Mouse (Mus musculus) limb, embryonic 15.5 days (tissue): ENCODE data around the gene Taf5. TPM values are rescaled to one million over a fixed set of nuclear protein-coding genes. Genes with fewer than 3 reads are reported as not detected.

ENCODE experiments used
- ATAC-seq: fragments of 200-750 bp; cut with Nextera tagmentation; 2 replicates; pipeline ENCODE4 v1.8.0; 2017; ENCODE audit warnings: low read depth, moderate TSS enrichment; ENCODE audit not compliant: insufficient number of reproducible peaks, low FRiP score, low TSS enrichment
- H3K27ac ChIP-seq: fragments of 300-500 bp; sonication (generic); 2 replicates; pipeline ENCODE4 v1.5.1; 2015; ENCODE audit warnings: moderate library complexity, mild to moderate bottlenecking, inconsistent platforms
- H3K27me3 ChIP-seq: fragments of 300-500 bp; sonication (generic); 2 replicates; pipeline ENCODE4 v1.6.1; 2015; ENCODE audit warnings: inconsistent platforms
- H3K36me3 ChIP-seq: fragments of 300-500 bp; sonication (generic); 2 replicates; pipeline ENCODE4 v1.6.1; 2015; ENCODE audit warnings: inconsistent platforms
- H3K4me1 ChIP-seq: fragments of 300-500 bp; sonication (generic); 2 replicates; pipeline ENCODE4 v1.6.1; 2015; ENCODE audit warnings: inconsistent platforms
- H3K4me2 ChIP-seq: fragments of 300-500 bp; sonication (generic); 2 replicates; pipeline ENCODE4 v1.6.1; 2015; ENCODE audit warnings: mild to moderate bottlenecking, inconsistent platforms
- H3K4me3 ChIP-seq: fragments of 300-500 bp; sonication (generic); 2 replicates; pipeline ENCODE4 v1.5.1; 2015; ENCODE audit warnings: mild to moderate bottlenecking, inconsistent platforms
- H3K9ac ChIP-seq: fragments of 300-500 bp; sonication (generic); 2 replicates; pipeline ENCODE4 v1.6.1; 2015; ENCODE audit warnings: inconsistent platforms
- H3K9me3 ChIP-seq: fragments of 300-500 bp; sonication (generic); 2 replicates; pipeline ENCODE4 v1.6.1; 2016; ENCODE audit warnings: inconsistent platforms
- WGBS: fragments of 180-500 bp; shearing (Covaris S2); methylation state at CpG from one replicate; pipeline ENCODE4 v1.1.7; 2015; 5-methylcytosine and 5-hydroxymethylcytosine counted together
- polyA plus RNA-seq: library from polyadenylated mRNA; unstranded; fragments of >200 nt; fragmentation: Nextera tagmentation; extraction: Ambion mirVana; gene quantifications from 2 replicates; pipeline ENCODE4 v1.2.1, GENCODE M21; 2015

Taf5 gene
- 3.3 and 4.6 TPM in 2 replicates for polyA plus RNA-seq

- Histone ChIP-seq H3K36me3 (peaks cover 12% of the 10 kb centered on the region), H3K9ac (peak within 1 kb of the TSS; percentile 90), H3K9me3 (no peaks in the 10 kb centered on the region), H3K4me1 (peaks cover 10% of the 10 kb centered on the region), H3K27me3 (no peaks in the 10 kb centered on the region), H3K4me2 (peak within 1 kb of the TSS; percentile 69), H3K27ac (peak within 1 kb of the TSS; percentile 92), H3K4me3 (peak within 1 kb of the TSS; percentile 80)
- 9% methylated on average over 48 of the region's 49 CpGs for WGBS
- ATAC-seq: peak; percentile 75
Observed at GRCm38 (mm10) chr19:47067096-47067882, at the start of gene Taf5. Taf5 (plus strand) TSS chr19:47067746.

GRCm38 (mm10) chr19:47017831-47018230, 49.7 kb upstream of the Taf5 start:
- 6% methylated on average over 3 of the region's 3 CpGs for WGBS
- H3K4me3 ChIP-seq: no peak overlapping the region
- H3K27me3 ChIP-seq: peaks cover 55% of the 10 kb centered on the region
- H3K27ac ChIP-seq: no peak overlapping the region
- no peak overlapping the region for H3K4me2 ChIP-seq
- no peak for ATAC-seq
- no peaks in the 10 kb centered on the region for H3K9me3 ChIP-seq
- H3K36me3 ChIP-seq: no peaks in the 10 kb centered on the region
- no peak overlapping the region for H3K9ac ChIP-seq
- peaks cover 24% of the 10 kb centered on the region for H3K4me1 ChIP-seq

GRCm38 (mm10) chr19:47018330-47018729, 49.2 kb upstream of the Taf5 start:
- no peak overlapping the region for H3K9ac ChIP-seq
- H3K36me3 ChIP-seq: no peaks in the 10 kb centered on the region
- peaks cover 50% of the 10 kb centered on the region for H3K27me3 ChIP-seq
- H3K4me1 ChIP-seq: peaks cover 24% of the 10 kb centered on the region
- H3K4me3 ChIP-seq: no peak overlapping the region
- 43% methylated on average over 2 of the region's 2 CpGs for WGBS
- ATAC-seq: no peak
- H3K9me3 ChIP-seq: no peaks in the 10 kb centered on the region
- no peak overlapping the region for H3K27ac ChIP-seq
- no peak overlapping the region for H3K4me2 ChIP-seq

GRCm38 (mm10) chr19:47019326-47019725, 48.2 kb upstream of the Taf5 start:
- H3K36me3 ChIP-seq: no peaks in the 10 kb centered on the region
- no peak overlapping the region for H3K27ac ChIP-seq
- H3K27me3 ChIP-seq: peaks cover 40% of the 10 kb centered on the region
- ATAC-seq: no peak
- H3K9me3 ChIP-seq: no peaks in the 10 kb centered on the region
- H3K9ac ChIP-seq: no peak overlapping the region
- no peak overlapping the region for H3K4me2 ChIP-seq
- no peak overlapping the region for H3K4me3 ChIP-seq
- H3K4me1 ChIP-seq: peaks cover 21% of the 10 kb centered on the region
- WGBS: 17% methylated on average over 6 of the region's 6 CpGs

- no peak overlapping the region for H3K9ac ChIP-seq
- no peaks in the 10 kb centered on the region for H3K4me1 ChIP-seq
- H3K27ac ChIP-seq: no peak overlapping the region
- no peaks in the 10 kb centered on the region for H3K9me3 ChIP-seq
- no peaks in the 10 kb centered on the region for H3K36me3 ChIP-seq
- no peak for ATAC-seq
- H3K27me3 ChIP-seq: peaks cover 15% of the 10 kb centered on the region
- 74% methylated on average over 4 of the region's 4 CpGs for WGBS
- H3K4me3 ChIP-seq: no peak overlapping the region
- no peak overlapping the region for H3K4me2 ChIP-seq
Observed at GRCm38 (mm10) chr19:47022709-47023108, 44.8 kb upstream of the Taf5 start.

GRCm38 (mm10) chr19:47023546-47023945, 44.0 kb upstream of the Taf5 start:
- no peak overlapping the region for H3K27ac ChIP-seq
- H3K4me2 ChIP-seq: no peak overlapping the region
- no peak overlapping the region for H3K4me3 ChIP-seq
- no peak for ATAC-seq
- WGBS: 79% methylated on average over 13 of the region's 13 CpGs
- H3K27me3 ChIP-seq: peaks cover 7% of the 10 kb centered on the region
- H3K9me3 ChIP-seq: no peaks in the 10 kb centered on the region
- no peak overlapping the region for H3K9ac ChIP-seq
- H3K36me3 ChIP-seq: no peaks in the 10 kb centered on the region
- no peaks in the 10 kb centered on the region for H3K4me1 ChIP-seq

GRCm38 (mm10) chr19:47024954-47025353, 42.6 kb upstream of the Taf5 start:
- 72% methylated on average over 10 of the region's 10 CpGs for WGBS
- no peak for ATAC-seq

GRCm38 (mm10) chr19:47026513-47026912, 41.0 kb upstream of the Taf5 start:
- H3K27ac ChIP-seq: no peak overlapping the region
- WGBS: 83% methylated on average over 4 of the region's 4 CpGs
- H3K4me3 ChIP-seq: no peak overlapping the region
- ATAC-seq: no peak
- no peaks in the 10 kb centered on the region for H3K4me1 ChIP-seq
- no peak overlapping the region for H3K4me2 ChIP-seq
- no peaks in the 10 kb centered on the region for H3K27me3 ChIP-seq
- no peaks in the 10 kb centered on the region for H3K9me3 ChIP-seq
- no peak overlapping the region for H3K9ac ChIP-seq
- H3K36me3 ChIP-seq: no peaks in the 10 kb centered on the region

More at GRCm38 (mm10) chr19:47024954-47025353, 42.6 kb upstream of the Taf5 start:
- H3K9ac ChIP-seq: no peak overlapping the region
- no peak overlapping the region for H3K27ac ChIP-seq
- H3K9me3 ChIP-seq: no peaks in the 10 kb centered on the region
- H3K36me3 ChIP-seq: no peaks in the 10 kb centered on the region
- no peaks in the 10 kb centered on the region for H3K27me3 ChIP-seq
- H3K4me1 ChIP-seq: no peaks in the 10 kb centered on the region
- H3K4me2 ChIP-seq: no peak overlapping the region
- H3K4me3 ChIP-seq: no peak overlapping the region

GRCm38 (mm10) chr19:47029796-47030195, 37.8 kb upstream of the Taf5 start:
- Histone ChIP-seq H3K27me3 (no peaks in the 10 kb centered on the region), H3K4me3 (no peak overlapping the region), H3K36me3 (peaks cover 17% of the 10 kb centered on the region), H3K27ac (no peak overlapping the region), H3K9ac (no peak overlapping the region), H3K4me1 (no peaks in the 10 kb centered on the region), H3K9me3 (no peaks in the 10 kb centered on the region), H3K4me2 (no peak overlapping the region)
- no peak for ATAC-seq
- WGBS: 82% methylated on average over 9 of the region's 9 CpGs

GRCm38 (mm10) chr19:47031770-47032169, 35.8 kb upstream of the Taf5 start:
- Histone ChIP-seq H3K27me3 (no peaks in the 10 kb centered on the region), H3K4me2 (no peak overlapping the region), H3K27ac (no peak overlapping the region), H3K36me3 (peaks cover 28% of the 10 kb centered on the region), H3K4me1 (no peaks in the 10 kb centered on the region), H3K4me3 (no peak overlapping the region), H3K9ac (no peak overlapping the region), H3K9me3 (no peaks in the 10 kb centered on the region)
- ATAC-seq: no peak
- WGBS: 78% methylated on average over 6 of the region's 6 CpGs

GRCm38 (mm10) chr19:47034916-47035315, 32.6 kb upstream of the Taf5 start:
- WGBS: 88% methylated on average over 4 of the region's 4 CpGs
- no peak overlapping the region for H3K27ac ChIP-seq
- H3K27me3 ChIP-seq: no peaks in the 10 kb centered on the region
- no peak overlapping the region for H3K4me3 ChIP-seq
- peaks cover 50% of the 10 kb centered on the region for H3K36me3 ChIP-seq
- H3K9ac ChIP-seq: no peak overlapping the region
- no peak for ATAC-seq
- H3K9me3 ChIP-seq: no peaks in the 10 kb centered on the region
- H3K4me1 ChIP-seq: no peaks in the 10 kb centered on the region
- no peak overlapping the region for H3K4me2 ChIP-seq

GRCm38 (mm10) chr19:47036596-47036995, 30.9 kb upstream of the Taf5 start:
- Histone ChIP-seq H3K36me3 (peaks cover 60% of the 10 kb centered on the region), H3K9me3 (no peaks in the 10 kb centered on the region), H3K27ac (no peak overlapping the region), H3K9ac (no peak overlapping the region), H3K4me3 (no peak overlapping the region), H3K27me3 (no peaks in the 10 kb centered on the region), H3K4me1 (no peaks in the 10 kb centered on the region), H3K4me2 (no peak overlapping the region)
- 96% methylated on average over 3 of the region's 3 CpGs for WGBS
- ATAC-seq: no peak
